Mouse (Mus musculus) hindbrain, postnatal 0 days (tissue): ENCODE results near the gene Zbtb1. TPM values are rescaled to one million over a fixed set of nuclear protein-coding genes. Genes with fewer than 3 reads are reported as not detected.
"Not testable (repeated sequence)": the region's sequence is repeated elsewhere in the genome, so short reads cannot be mapped to it uniquely, and the experiment has no call there.

Source experiments
- ATAC-seq: fragments of 200-750 bp; cut with Nextera tagmentation; 2 replicates; pipeline ENCODE4 v1.8.0; 2017; ENCODE audit warnings: mild to moderate bottlenecking, moderate TSS enrichment, moderate library complexity
- DNase-seq: peaks from one replicate; pipeline ENCODE4 v3.0.0-alpha.2; 2015; ENCODE audit warnings: low spot score
- H3K27ac ChIP-seq: fragments of 300-500 bp; sonication (generic); 2 replicates; pipeline ENCODE4 v1.5.1; 2014; ENCODE audit warnings: mild to moderate bottlenecking
- H3K27me3 ChIP-seq: fragments of 300-500 bp; sonication (generic); 2 replicates; pipeline ENCODE4 v1.6.1; 2014; ENCODE audit warnings: low read length, mixed read lengths; ENCODE audit not compliant: insufficient read depth
- H3K36me3 ChIP-seq: fragments of 300-500 bp; sonication (generic); 2 replicates; pipeline ENCODE4 v1.6.1; 2014; ENCODE audit warnings: low read length, mixed read lengths; ENCODE audit not compliant: insufficient read depth
- H3K4me1 ChIP-seq: fragments of 300-500 bp; sonication (generic); 2 replicates; pipeline ENCODE4 v1.6.1; 2014; ENCODE audit warnings: antibody characterized with exemption, low read length, mixed read lengths; ENCODE audit not compliant: insufficient read depth
- H3K4me2 ChIP-seq: fragments of 300-500 bp; sonication (generic); 2 replicates; pipeline ENCODE4 v1.6.1; 2014; ENCODE audit warnings: low read depth, mild to moderate bottlenecking, low read length, moderate library complexity, mixed read lengths
- H3K4me3 ChIP-seq: fragments of 300-500 bp; sonication (generic); 2 replicates; pipeline ENCODE4 v1.5.1; 2014; ENCODE audit warnings: low read length
- H3K9ac ChIP-seq: fragments of 300-500 bp; sonication (generic); replicated peaks from 2 replicates; pipeline ENCODE4 v1.6.1; 2014; ENCODE audit warnings: mild to moderate bottlenecking, low read length, moderate library complexity, mixed read lengths
- H3K9me3 ChIP-seq: fragments of 300-500 bp; sonication (generic); 2 replicates; pipeline ENCODE4 v1.6.1; 2016; ENCODE audit warnings: low read length, mixed read lengths
- CTCF ChIP-seq: IDR thresholded peaks from 2 replicates; pipeline ENCODE4 v1.5.1; 2016; ENCODE audit warnings: antibody characterized with exemption, control low read depth, low read depth
- WGBS: fragments of 180-500 bp; shearing (Covaris S2); extraction: QIAGEN DNeasy Blood & Tissue Kit; methylation state at CpG from one replicate; pipeline ENCODE4 v1.1.7; 2014; 5-methylcytosine and 5-hydroxymethylcytosine counted together
- polyA plus RNA-seq: library from polyadenylated mRNA; unstranded; fragments of >200 nt; fragmentation: Nextera tagmentation; extraction: Ambion mirVana; gene quantifications from 2 replicates; pipeline ENCODE4 v1.2.1, GENCODE M21; 2015
- total RNA-seq: library from RNA; depleted of rRNA; stranded (reverse); fragments of >200 nt; gene quantifications from 2 replicates; pipeline ENCODE4 v1.2.3, GENCODE M21; 2014; rRNA removed

Gene Zbtb1
- total and polyA plus RNA-seq, 2 experiments from 2014 or later, result 3.1 to 3.3 TPM

- no peak for DNase-seq
- Histone ChIP-seq H3K9ac (no peak overlapping the region), H3K36me3 (no peaks in the 10 kb centered on the region), H3K4me3 (no peak overlapping the region), H3K27ac (no peak overlapping the region), H3K27me3 (no peaks in the 10 kb centered on the region), H3K4me1 (no peaks in the 10 kb centered on the region), H3K9me3 (no peaks in the 10 kb centered on the region), H3K4me2 (no peak overlapping the region)
- no peak for ATAC-seq
- 38% methylated on average over 7 of the region's 7 CpGs for WGBS
- no peak for TF ChIP-seq CTCF
Measured at GRCm38 (mm10) chr12:76434111-76434510, 64.0 kb downstream of the Zbtb1 start.

GRCm38 (mm10) chr12:76435084-76435483 is 65.0 kb downstream of the Zbtb1 start:
- DNase-seq, result no peak
- H3K9me3 ChIP-seq, result no peaks in the 10 kb centered on the region
- no peak overlapping the region for H3K27ac ChIP-seq
- no peak overlapping the region for H3K9ac ChIP-seq
- no peaks in the 10 kb centered on the region for H3K4me1 ChIP-seq
- peak overlapping the region; percentile 15 for H3K4me3 ChIP-seq
- peak overlapping the region; percentile 44 for H3K4me2 ChIP-seq
- TF ChIP-seq CTCF, result no peak
- ATAC-seq, result no peak
- H3K27me3 ChIP-seq, result no peaks in the 10 kb centered on the region
- WGBS, result 8% methylated on average over 17 of the region's 17 CpGs
- no peaks in the 10 kb centered on the region for H3K36me3 ChIP-seq

GRCm38 (mm10) chr12:76435549-76435948 is 65.5 kb downstream of the Zbtb1 start:
- Histone ChIP-seq H3K4me2 (no peak overlapping the region; the same call in 1 of the 2 replicates), H3K27me3 (no peaks in the 10 kb centered on the region), H3K4me1 (no peaks in the 10 kb centered on the region), H3K9ac (no peak overlapping the region), H3K27ac (no peak overlapping the region), H3K4me3 (no peak overlapping the region), H3K36me3 (no peaks in the 10 kb centered on the region), H3K9me3 (no peaks in the 10 kb centered on the region)
- WGBS, result 42% methylated on average over 8 of the region's 8 CpGs
- ATAC-seq (no peak), DNase-seq (no peak)
- TF ChIP-seq CTCF, result no peak

- not testable (repeated sequence) for H3K4me2 ChIP-seq, H3K4me3 ChIP-seq, H3K27ac ChIP-seq, H3K9me3 ChIP-seq, DNase-seq, H3K27me3 ChIP-seq, ATAC-seq, H3K36me3 ChIP-seq, H3K4me1 ChIP-seq, H3K9ac ChIP-seq
- 64% methylated on average over 6 of the region's 6 CpGs for WGBS
Measured at GRCm38 (mm10) chr12:76443488-76443887, 73.4 kb downstream of the Zbtb1 start.

- Histone ChIP-seq H3K27ac (no peak overlapping the region), H3K9ac (no peak overlapping the region), H3K4me3 (no peak overlapping the region), H3K4me2 (no peak overlapping the region), H3K4me1 (no peaks in the 10 kb centered on the region), H3K36me3 (no peaks in the 10 kb centered on the region), H3K27me3 (no peaks in the 10 kb centered on the region), H3K9me3 (no peaks in the 10 kb centered on the region)
- no peak for TF ChIP-seq CTCF
- no peak for ATAC-seq
- no peak for DNase-seq
- WGBS, result 66% methylated on average over 10 of the region's 10 CpGs
Measured at GRCm38 (mm10) chr12:76444359-76444772, 74.3 kb downstream of the Zbtb1 start.

GRCm38 (mm10) chr12:76444862-76445261 is 74.8 kb downstream of the Zbtb1 start:
- H3K4me1 ChIP-seq, result no peaks in the 10 kb centered on the region
- ATAC-seq (no peak), DNase-seq (no peak)
- no peak overlapping the region for H3K9ac ChIP-seq
- 84% methylated on average over 6 of the region's 6 CpGs for WGBS
- H3K27me3 ChIP-seq, result no peaks in the 10 kb centered on the region
- H3K9me3 ChIP-seq, result no peaks in the 10 kb centered on the region
- H3K27ac ChIP-seq, result no peak overlapping the region
- H3K4me2 ChIP-seq, result no peak overlapping the region
- no peaks in the 10 kb centered on the region for H3K36me3 ChIP-seq
- TF ChIP-seq CTCF, result no peak
- H3K4me3 ChIP-seq, result no peak overlapping the region

GRCm38 (mm10) chr12:76446201-76446600 is 76.1 kb downstream of the Zbtb1 start:
- ATAC-seq (no peak), DNase-seq (no peak)
- no peak overlapping the region for H3K4me3 ChIP-seq
- no peak overlapping the region for H3K4me2 ChIP-seq
- no peaks in the 10 kb centered on the region for H3K36me3 ChIP-seq
- no peak overlapping the region for H3K27ac ChIP-seq
- H3K27me3 ChIP-seq, result no peaks in the 10 kb centered on the region
- no peaks in the 10 kb centered on the region for H3K4me1 ChIP-seq
- WGBS, result 73% methylated on average over 11 of the region's 11 CpGs
- no peak overlapping the region for H3K9ac ChIP-seq
- no peaks in the 10 kb centered on the region for H3K9me3 ChIP-seq
- TF ChIP-seq CTCF, result no peak

Other genes starting within 250 kb of the Zbtb1 start
- 0.29 and 0.31 TPM in 2 replicates for gene Esr2, start 193.0 kb upstream of the Zbtb1 start, total RNA-seq
- gene Esr2, start 193.0 kb upstream of the Zbtb1 start, polyA plus RNA-seq, result 0.28 and 0.35 TPM in 2 replicates
- gene Tex21, start 123.5 kb upstream of the Zbtb1 start, total RNA-seq, result not detected in 2 replicates
- not detected in 2 replicates for gene Tex21, start 123.5 kb upstream of the Zbtb1 start, polyA plus RNA-seq
- 30.9 and 31.3 TPM in 2 replicates for gene Mthfd1, start 115.0 kb upstream of the Zbtb1 start, total RNA-seq
- 33.1 and 37.1 TPM in 2 replicates for gene Mthfd1, start 115.0 kb upstream of the Zbtb1 start, polyA plus RNA-seq
- 13.1 and 15.0 TPM in 2 replicates for gene Akap5, start 45.4 kb upstream of the Zbtb1 start, total RNA-seq
- gene Akap5, start 45.4 kb upstream of the Zbtb1 start, polyA plus RNA-seq, result 11.8 and 12.5 TPM in 2 replicates
- gene Zbtb25, start 664 bp upstream of the Zbtb1 start, total RNA-seq, result 20.5 and 25.2 TPM in 2 replicates
- gene Zbtb25, start 664 bp upstream of the Zbtb1 start, polyA plus RNA-seq, result 12.1 and 12.7 TPM in 2 replicates
- 9.6 and 17.2 TPM in 2 replicates for gene Hspa2, start 33.9 kb downstream of the Zbtb1 start, total RNA-seq
- 11.1 and 13.8 TPM in 2 replicates for gene Hspa2, start 33.9 kb downstream of the Zbtb1 start, polyA plus RNA-seq
- 0.25 and 0.52 TPM in 2 replicates for gene Ppp1r36, start 47.3 kb downstream of the Zbtb1 start, total RNA-seq
- 2.7 and 2.8 TPM in 2 replicates for gene Ppp1r36, start 47.3 kb downstream of the Zbtb1 start, polyA plus RNA-seq
- gene Plekhg3, start 160.6 kb downstream of the Zbtb1 start, total RNA-seq, result 5.4 and 6.8 TPM in 2 replicates
- gene Plekhg3, start 160.6 kb downstream of the Zbtb1 start, polyA plus RNA-seq, result 1.3 and 1.8 TPM in 2 replicates